Mouse (Mus musculus) left cerebral cortex, postnatal 10 days (tissue): ENCODE results near the gene Iqschfp. TPM values are rescaled to one million over a fixed set of nuclear protein-coding genes. Genes with fewer than 3 reads are reported as not detected.

ENCODE experiments used
- DNase-seq, 2 experiments: peaks; one replicate each; pipeline ENCODE4 v3.0.0; 2021 to 2022; ENCODE audit warnings: low spot score in 2 of 2, mixed read lengths in 1 of 2; ENCODE audit errors: extremely low spot score in 1 of 2
- intact Hi-C: fragments of 180-260 bp; cut with DNase I; formaldehyde crosslinking; loops from one replicate; pipeline ENCODE4 v1.15.1; 2025
- total RNA-seq, 2 experiments: library from RNA; stranded (reverse); gene quantifications; 2 replicates each; pipeline ENCODE4 v1.2.3; 2021

Iqschfp gene
- total RNA-seq, 2 experiments from 2014 or later, result 9.6 to 11.7 TPM

GRCm38 (mm10) chr3:68160175-68160574, 268.1 kb downstream of the Iqschfp start:
- intact Hi-C loops, result no loop called here
- DNase-seq, result no peak

- intact Hi-C loops, result no loop called here
- DNase-seq, result no peak
These were observed 268.7 kb downstream of the Iqschfp start for GRCm38 (mm10) chr3:68160760-68161159.

GRCm38 (mm10) chr3:68178248-68178647, 286.2 kb downstream of the Iqschfp start:
- DNase-seq, result no peak
- intact Hi-C loops, result no loop called here

GRCm38 (mm10) chr3:68187471-68187870, 295.4 kb downstream of the Iqschfp start:
- intact Hi-C loops, result no loop called here
- peak in 1 of 2 experiments; percentile 20 for DNase-seq

- intact Hi-C loops, result no loop called here
- no peak for DNase-seq
These were observed 297.1 kb downstream of the Iqschfp start for GRCm38 (mm10) chr3:68189100-68189499.

GRCm38 (mm10) chr3:68196933-68197332, 304.9 kb downstream of the Iqschfp start:
- DNase-seq, result no peak
- intact Hi-C loops, result no loop called here

GRCm38 (mm10) chr3:68201214-68201613, 309.2 kb downstream of the Iqschfp start:
- DNase-seq, result peak; percentile 21 to 43
- intact Hi-C loops, result no loop called here

GRCm38 (mm10) chr3:68202162-68202902, 310.3 kb downstream of the Iqschfp start:
- intact Hi-C loops, result no loop called here
- DNase-seq, result no peak

- intact Hi-C loops, result no loop called here
These were observed 312.0 kb downstream of the Iqschfp start for GRCm38 (mm10) chr3:68203934-68204467.

GRCm38 (mm10) chr3:68210422-68210821, 318.4 kb downstream of the Iqschfp start:
- DNase-seq, result no peak
- intact Hi-C loops, result no loop called here

More at GRCm38 (mm10) chr3:68203934-68204467, 312.0 kb downstream of the Iqschfp start:
- DNase-seq, result no peak

GRCm38 (mm10) chr3:68221452-68221851, 329.4 kb downstream of the Iqschfp start:
- intact Hi-C loops, result no loop called here
- no peak for DNase-seq

GRCm38 (mm10) chr3:68239887-68240286, 347.9 kb downstream of the Iqschfp start:
- DNase-seq, result no peak
- intact Hi-C loops, result no loop called here

- intact Hi-C loops, result no loop called here
These were observed 351.2 kb downstream of the Iqschfp start for GRCm38 (mm10) chr3:68243239-68243638.

GRCm38 (mm10) chr3:68246154-68246553, 354.1 kb downstream of the Iqschfp start:
- intact Hi-C loops, result no loop called here
- peak in 1 of 2 experiments; percentile 49 for DNase-seq

More at GRCm38 (mm10) chr3:68243239-68243638, 351.2 kb downstream of the Iqschfp start:
- DNase-seq, result no peak

- peak in 1 of 2 experiments; percentile 20 for DNase-seq
- intact Hi-C loops, result no loop called here
These were observed 358.6 kb downstream of the Iqschfp start for GRCm38 (mm10) chr3:68250589-68250988.

- no peak for DNase-seq
- intact Hi-C loops, result no loop called here
These were observed 360.3 kb downstream of the Iqschfp start for GRCm38 (mm10) chr3:68252335-68252734.

- no peak for DNase-seq
- intact Hi-C loops, result no loop called here
These were observed 370.3 kb downstream of the Iqschfp start for GRCm38 (mm10) chr3:68262304-68262703.

- intact Hi-C loops, result no loop called here
- DNase-seq, result no peak
These were observed 375.9 kb downstream of the Iqschfp start for GRCm38 (mm10) chr3:68267905-68268304.

GRCm38 (mm10) chr3:68269251-68269650, 377.2 kb downstream of the Iqschfp start:
- intact Hi-C loops, result no loop called here
- no peak for DNase-seq

GRCm38 (mm10) chr3:68270246-68270645, 378.2 kb downstream of the Iqschfp start:
- intact Hi-C loops, result no loop called here
- no peak for DNase-seq
